In genomic region chr3:101448765-101449164, GRCm38 (mm10) we compare ENCODE assay signal across 14 mouse cellular contexts.
DNase-seq lines count a peak whose midpoint lies in the region; ATAC-seq lines count a peak whose summit lies in the region.
"Had no signal": no experiment of that assay in that cellular context is flagged by ENCODE, and none has a peak within 500 bp of the region (broad histone marks: within the 10 kb centered on the region; RNA-seq: fewer than 3 reads in every experiment).

No protein-coding gene starts in this region.

- ATAC-seq in forebrain, embryonic 13.5 days, result peak; percentile 69; the same call in 1 of the 2 replicates
- ATAC-seq in forebrain, embryonic 11.5 days (replicated peaks; ENCODE audit: low FRiP score), result no peak
- ATAC-seq in CD4-positive, CD25-positive, alpha-beta regulatory T cell, adult 4 months, result no peak

- H3K9ac ChIP-seq in forebrain, embryonic 13.5 days, result no peak overlapping the region
- no peak overlapping the region for H3K9ac ChIP-seq in forebrain, embryonic 11.5 days (ENCODE audit: low read length)
- H3K9ac ChIP-seq: liver, embryonic 14.5 days had no signal

- peaks cover 26% of the 10 kb centered on the region for H3K36me3 ChIP-seq in forebrain, embryonic 13.5 days (ENCODE audit: poor library complexity, severe bottlenecking)
- no peaks in the 10 kb centered on the region for H3K36me3 ChIP-seq in forebrain, embryonic 11.5 days (ENCODE audit: control insufficient read depth, insufficient read depth, low read length)

- no peak for DNase-seq in forebrain, embryonic 11.5 days (ENCODE audit: low spot score)
- peak; percentile 65 to 69 for DNase-seq in right cerebral cortex, adult 2 months (ENCODE audit: low spot score in 2 of 2)
- DNase-seq in right cerebral cortex, postnatal 14 days, result no peak
- DNase-seq in left cerebral cortex, adult 9 months (ENCODE audit: low spot score in 2 of 2), result peak; percentile 63 to 73
- peak; percentile 86 for DNase-seq in telencephalon, adult 2 months (ENCODE audit: low read depth, low spot score)
- DNase-seq in liver, result no peak
- DNase-seq: adrenal gland, adult 2 months; cerebellum, adult 11-12 months; kidney, postnatal 25 days had no signal

- H3K4me3 ChIP-seq in forebrain, embryonic 13.5 days, result no peak overlapping the region
- no peak overlapping the region for H3K4me3 ChIP-seq in forebrain, embryonic 11.5 days (ENCODE audit: low read depth, low read length)

- H3K4me1 ChIP-seq in forebrain, embryonic 13.5 days, result peaks cover 6% of the 10 kb centered on the region; the same call in 1 of the 2 replicates
- no peaks in the 10 kb centered on the region for H3K4me1 ChIP-seq in forebrain, embryonic 11.5 days (replicated peaks; ENCODE audit: control insufficient read depth, insufficient read depth, low read length)

- H3K4me2 ChIP-seq in forebrain, embryonic 13.5 days, result no peak overlapping the region
- H3K4me2 ChIP-seq in forebrain, embryonic 11.5 days (ENCODE audit: low read depth, low read length, severe bottlenecking), result no peak overlapping the region

- no peaks in the 10 kb centered on the region for H3K9me3 ChIP-seq in forebrain, embryonic 13.5 days (replicated peaks)
- no peaks in the 10 kb centered on the region for H3K9me3 ChIP-seq in forebrain, embryonic 11.5 days (ENCODE audit: control insufficient read depth, low read length)

- no peaks in the 10 kb centered on the region for H3K27me3 ChIP-seq in forebrain, embryonic 13.5 days
- H3K27me3 ChIP-seq in forebrain, embryonic 11.5 days (ENCODE audit: control insufficient read depth, insufficient read depth, low read length), result no peaks in the 10 kb centered on the region

- 0 out of 2 replicates have a peak overlapping the region, but pooled peaks have one; percentile 10 for H3K27ac ChIP-seq in forebrain, embryonic 13.5 days
- no peak overlapping the region for H3K27ac ChIP-seq in forebrain, embryonic 11.5 days (ENCODE audit: low read depth, low read length)
- H3K27ac ChIP-seq: liver, embryonic 14.5 days; macrophage; stomach, postnatal 0 days had no signal

- WGBS in forebrain, embryonic 13.5 days, result 80% methylated on average over 3 of the region's 3 CpGs
- WGBS in forebrain, embryonic 11.5 days, result 89% methylated on average over 3 of the region's 3 CpGs

Comparison
In these comparisons a context has a peak if more than half of its experiments do, and no peak if none do; other contexts are left out.
1. DNase-seq: peak in right cerebral cortex, adult 2 months (2 of 2), left cerebral cortex, adult 9 months (2 of 2) and telencephalon, adult 2 months (single experiment); none in forebrain, embryonic 11.5 days (single experiment), right cerebral cortex, postnatal 14 days (single experiment) and liver (single experiment).